ENCODE assay signal across 15 mouse cellular contexts in genomic region chr17:17600001-17600400, GRCm38 (mm10). TPM values are rescaled to one million over a fixed set of nuclear protein-coding genes. Genes with fewer than 3 reads are reported as not detected.
DNase-seq lines count a peak whose midpoint lies in the region; ATAC-seq and TF ChIP-seq lines count a peak whose summit lies in the region.
"Had no signal": no experiment of that assay in that cellular context is flagged by ENCODE, and none has a peak within 500 bp of the region (broad histone marks: within the 10 kb centered on the region; RNA-seq: fewer than 3 reads in every experiment).

No protein-coding gene starts in this region.

- peaks cover 4% of the 10 kb centered on the region; the same call in 1 of the 2 replicates for H3K4me1 ChIP-seq in lung, postnatal 0 days (ENCODE audit: insufficient read depth, low read depth, low read length)
- 0 out of 2 replicates have a peak, but pooled peaks cover 4% of the 10 kb centered on the region for H3K4me1 ChIP-seq in intestine, postnatal 0 days (replicated peaks; ENCODE audit: control insufficient read depth, insufficient read depth, low read length)
- H3K4me1 ChIP-seq in midbrain, embryonic 10.5 days: no peaks in the 10 kb centered on the region
- H3K4me1 ChIP-seq in kidney, embryonic 14.5 days (ENCODE audit: control insufficient read depth, insufficient read depth, low read length): no peaks in the 10 kb centered on the region

- no peak overlapping the region for H3K27ac ChIP-seq in lung, postnatal 0 days (ENCODE audit: low read length)
- H3K27ac ChIP-seq in intestine, postnatal 0 days (ENCODE audit: low read depth, low read length): no peak overlapping the region
- no peak overlapping the region for H3K27ac ChIP-seq in midbrain, embryonic 10.5 days (replicated peaks)
- H3K27ac ChIP-seq in kidney, embryonic 14.5 days (ENCODE audit: low read depth, low read length): no peak overlapping the region

- peak; percentile 17 for DNase-seq in lung, postnatal 0 days (ENCODE audit: low spot score)
- no peak for DNase-seq in lung, adult 18-20 months
- peak; percentile 70 for DNase-seq in CD4-positive, CD25-positive, alpha-beta regulatory T cell, adult 2 months (ENCODE audit: low read depth, low spot score)
- DNase-seq in midbrain, embryonic 10.5 days (ENCODE audit: low spot score): no peak
- DNase-seq: cerebellum, postnatal 36 days; gastrocnemius, postnatal 10 days; kidney, postnatal 10 days; layer of hippocampus, postnatal 36 days; lung, postnatal 4 days had no signal

- no peak overlapping the region for H3K4me3 ChIP-seq in lung, postnatal 0 days (ENCODE audit: low read depth, low read length)
- no peak overlapping the region for H3K4me3 ChIP-seq in myocyte
- no peak overlapping the region for H3K4me3 ChIP-seq in intestine, postnatal 0 days (ENCODE audit: low read depth, low read length)
- H3K4me3 ChIP-seq in midbrain, embryonic 10.5 days: no peak overlapping the region
- H3K4me3 ChIP-seq in kidney, embryonic 14.5 days (ENCODE audit: low read length): no peak overlapping the region
- H3K4me3 ChIP-seq: embryonic facial prominence, embryonic 15.5 days; heart, embryonic 15.5 days had no signal

- no peak for TF ChIP-seq EP300 in lung, postnatal 0 days (IDR thresholded peaks at IDR 0.05)

- 35% methylated on average over 1 of the region's 1 CpGs for WGBS in lung, postnatal 0 days
- 68% methylated on average over 1 of the region's 1 CpGs for WGBS in intestine, postnatal 0 days
- whole genome bisulfite sequencing in midbrain, embryonic 10.5 days: 81% methylated on average over 1 of the region's 1 CpGs
- WGBS in kidney, embryonic 14.5 days: 62% methylated on average over 1 of the region's 1 CpGs

- H3K4me2 ChIP-seq in lung, postnatal 0 days (replicated peaks; ENCODE audit: low read depth, low read length): no peak overlapping the region
- H3K4me2 ChIP-seq in myocyte (ENCODE audit: low read depth): peak overlapping the region; percentile 83
- no peak overlapping the region for H3K4me2 ChIP-seq in intestine, postnatal 0 days (replicated peaks; ENCODE audit: low read depth)
- no peak overlapping the region for H3K4me2 ChIP-seq in kidney, embryonic 14.5 days (replicated peaks; ENCODE audit: low read depth, low read length)
- H3K4me2 ChIP-seq: embryonic facial prominence, embryonic 15.5 days; heart, embryonic 15.5 days had no signal

- peaks cover 98% of the 10 kb centered on the region for H3K79me2 ChIP-seq in myocyte (ENCODE audit: control insufficient read depth, insufficient read depth)

- no peak for TF ChIP-seq CTCF in lung, postnatal 0 days (IDR thresholded peaks at IDR 0.05)
- no peak for TF ChIP-seq CTCF in intestine, postnatal 0 days (IDR thresholded peaks at IDR 0.05; ENCODE audit: low read depth)

- no peak overlapping the region for H3ac ChIP-seq in myocyte (ENCODE audit: control insufficient read depth, insufficient read length)

- H3K27me3 ChIP-seq in lung, postnatal 0 days (replicated peaks; ENCODE audit: insufficient read depth, low read length): no peaks in the 10 kb centered on the region
- H3K27me3 ChIP-seq in myocyte (ENCODE audit: control insufficient read depth, insufficient read depth, insufficient read length): no peaks in the 10 kb centered on the region
- H3K27me3 ChIP-seq in intestine, postnatal 0 days (replicated peaks; ENCODE audit: control insufficient read depth, insufficient read depth, low read length): no peaks in the 10 kb centered on the region
- no peaks in the 10 kb centered on the region for H3K27me3 ChIP-seq in midbrain, embryonic 10.5 days (ENCODE audit: low read depth, poor library complexity, severe bottlenecking)
- no peaks in the 10 kb centered on the region for H3K27me3 ChIP-seq in kidney, embryonic 14.5 days (ENCODE audit: control insufficient read depth, insufficient read depth, low read length)
- H3K27me3 ChIP-seq: embryonic facial prominence, embryonic 15.5 days; heart, embryonic 15.5 days had no signal

- H3K9ac ChIP-seq in lung, postnatal 0 days (replicated peaks; ENCODE audit: low read depth): no peak overlapping the region
- no peak overlapping the region for H3K9ac ChIP-seq in intestine, postnatal 0 days (ENCODE audit: low read depth, low read length)
- no peak overlapping the region for H3K9ac ChIP-seq in kidney, embryonic 14.5 days (ENCODE audit: low read depth, low read length)
- H3K9ac ChIP-seq: embryonic facial prominence, embryonic 15.5 days; heart, embryonic 15.5 days had no signal

- no peak for TF ChIP-seq POLR2A in myocyte (IDR thresholded peaks at IDR 0.05; ENCODE audit: insufficient read length, low read depth)

- H3K9me3 ChIP-seq in lung, postnatal 0 days (ENCODE audit: low read length): no peaks in the 10 kb centered on the region
- H3K9me3 ChIP-seq in intestine, postnatal 0 days (ENCODE audit: control insufficient read depth): no peaks in the 10 kb centered on the region
- H3K9me3 ChIP-seq in midbrain, embryonic 10.5 days (replicated peaks): no peaks in the 10 kb centered on the region
- H3K9me3 ChIP-seq in kidney, embryonic 14.5 days (ENCODE audit: control insufficient read depth, low read length): no peaks in the 10 kb centered on the region
- H3K9me3 ChIP-seq: embryonic facial prominence, embryonic 15.5 days; heart, embryonic 15.5 days had no signal

- no peak for ATAC-seq in lung, postnatal 0 days
- ATAC-seq in granulocyte monocyte progenitor cell, adult 5-6 weeks (replicated peaks; ENCODE audit: poor library complexity, severe bottlenecking): peak; percentile 92
- no peak for ATAC-seq in intestine, postnatal 0 days
- ATAC-seq in kidney, embryonic 14.5 days (ENCODE audit: low FRiP score, low TSS enrichment): no peak

- H3K36me3 ChIP-seq in lung, postnatal 0 days (ENCODE audit: insufficient read depth, low read length): no peaks in the 10 kb centered on the region
- no peaks in the 10 kb centered on the region for H3K36me3 ChIP-seq in myocyte (ENCODE audit: control insufficient read depth, insufficient read depth)
- no peaks in the 10 kb centered on the region for H3K36me3 ChIP-seq in intestine, postnatal 0 days (ENCODE audit: control insufficient read depth, insufficient read depth)
- no peaks in the 10 kb centered on the region for H3K36me3 ChIP-seq in midbrain, embryonic 10.5 days
- no peaks in the 10 kb centered on the region for H3K36me3 ChIP-seq in kidney, embryonic 14.5 days (ENCODE audit: control insufficient read depth, insufficient read depth, low read length)
- H3K36me3 ChIP-seq: embryonic facial prominence, embryonic 15.5 days; heart, embryonic 15.5 days had no signal

TF ChIP-seq in myocyte, 11 proteins besides CTCF, POLR2A, EP300 and RAD21:
- no peak for TF ChIP-seq TCF12 (IDR thresholded peaks at IDR 0.05; ENCODE audit: insufficient read depth, poor library complexity, severe bottlenecking)
- peak; percentile 54; the same call in 1 of the 2 replicates for TF ChIP-seq CEBPB (IDR thresholded peaks at IDR 0.05; ENCODE audit: insufficient read depth, poor library complexity, severe bottlenecking)
- TF ChIP-seq REST (IDR thresholded peaks at IDR 0.05; ENCODE audit: insufficient read depth, insufficient read length): no peak
- TF ChIP-seq MYOG (IDR thresholded peaks at IDR 0.05; ENCODE audit: control insufficient read depth in 1 of 3, insufficient read depth in 1 of 3, insufficient read length in 2 of 3, low read depth in 2 of 3): no peak

RNA-seq across cellular contexts. Expression of gene Lnpep, which starts 24.8 kb away (rescaled TPM):
- 7.5 and 8.4 TPM in 2 replicates for polyA plus RNA-seq in lung, postnatal 0 days (2015; fragmentation: Nextera tagmentation; extraction: Ambion mirVana)
- total RNA-seq in granulocyte monocyte progenitor cell, adult 5-6 weeks (2014; fragmentation: Nextera tagmentation): 42.2 and 46.3 TPM in 2 replicates
- 51.6 and 52.2 TPM in 2 replicates for total RNA-seq in granulocyte monocyte progenitor cell, adult 5-6 weeks (2017)
- polyA plus RNA-seq in myocyte (2012; fragmentation: generic; extraction: Trizol): 4.4 TPM
- polyA plus RNA-seq in intestine, postnatal 0 days (2015; fragmentation: Nextera tagmentation; extraction: Ambion mirVana): 4.0 and 5.8 TPM in 2 replicates
- 5.7 and 6.9 TPM in 2 replicates for polyA plus RNA-seq in midbrain, embryonic 10.5 days (2016; fragmentation: Nextera tagmentation; extraction: Ambion mirVana)
- 11.3 and 12.4 TPM in 2 replicates for polyA plus RNA-seq in kidney, embryonic 14.5 days (2014; fragmentation: Nextera tagmentation; extraction: Ambion mirVana)

Comparison
In these comparisons a context has a peak if more than half of its experiments do, and no peak if none do; other contexts are left out.
1. DNase-seq: peak in lung, postnatal 0 days (single experiment) and CD4-positive, CD25-positive, alpha-beta regulatory T cell, adult 2 months (single experiment); none in lung, adult 18-20 months (0 of 2) and midbrain, embryonic 10.5 days (single experiment).